Mouse (Mus musculus): ENCODE results near the gene Jag2.

Jag2 gene

GRCm38 (mm10) chr12:112905001-112905400, 24.6 kb downstream of the Jag2 start:
- in situ Hi-C loops (cut with MboI, MseI) = loop anchor here (25.0 kb wide), 1 partner anchor 793 kb away; the partner anchor contains the start of gene Aspg

DNA sequence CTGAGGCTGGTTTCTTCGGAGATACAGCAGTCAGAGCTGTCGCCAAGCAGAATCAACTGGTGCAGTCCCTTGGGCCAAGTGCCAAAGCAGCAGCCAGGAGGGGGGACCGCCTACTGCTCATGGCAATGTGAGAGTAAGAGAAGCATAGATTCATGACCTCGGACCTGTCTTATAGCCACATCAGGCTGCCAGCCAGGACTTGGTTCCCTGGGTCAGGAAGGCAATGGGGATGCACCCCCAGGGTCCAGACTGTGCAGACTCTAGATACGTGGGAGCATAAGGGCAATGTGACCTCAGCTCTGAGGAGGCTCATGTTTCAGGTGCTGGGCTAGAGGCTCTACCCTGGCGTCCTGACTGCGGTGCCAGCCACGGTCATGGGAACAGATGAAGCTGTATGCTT, 25.6 kb downstream of the Jag2 start:
- in situ Hi-C loops (cut with MboI, MseI) = loop anchor here (25.0 kb wide), 1 partner anchor 792 kb away; the partner anchor contains the start of gene Aspg

DNA sequence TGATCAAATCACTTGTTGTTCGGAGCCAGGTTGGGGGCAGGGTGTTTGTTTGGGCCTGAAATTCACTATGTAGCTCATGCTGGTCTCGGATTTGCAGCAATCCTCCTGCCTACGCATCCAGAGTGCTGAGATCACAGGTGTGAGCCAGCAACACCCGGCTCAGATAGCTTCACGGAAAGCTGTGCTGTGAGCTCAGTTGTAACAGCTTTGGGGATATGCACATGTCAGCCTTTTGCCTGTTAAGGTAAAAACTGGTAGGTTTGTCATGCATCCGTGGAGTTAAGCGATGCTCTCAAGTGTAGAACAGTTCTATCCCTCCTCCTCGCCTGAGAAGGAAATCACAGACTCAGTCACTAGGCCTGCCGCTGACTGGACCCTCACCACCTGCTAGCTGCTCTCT, 28.9 kb downstream of the Jag2 start:
- in situ Hi-C loops (cut with MboI, MseI) = loop anchor here (25.0 kb wide), 1 partner anchor 788 kb away; the partner anchor contains the start of gene Aspg

DNA sequence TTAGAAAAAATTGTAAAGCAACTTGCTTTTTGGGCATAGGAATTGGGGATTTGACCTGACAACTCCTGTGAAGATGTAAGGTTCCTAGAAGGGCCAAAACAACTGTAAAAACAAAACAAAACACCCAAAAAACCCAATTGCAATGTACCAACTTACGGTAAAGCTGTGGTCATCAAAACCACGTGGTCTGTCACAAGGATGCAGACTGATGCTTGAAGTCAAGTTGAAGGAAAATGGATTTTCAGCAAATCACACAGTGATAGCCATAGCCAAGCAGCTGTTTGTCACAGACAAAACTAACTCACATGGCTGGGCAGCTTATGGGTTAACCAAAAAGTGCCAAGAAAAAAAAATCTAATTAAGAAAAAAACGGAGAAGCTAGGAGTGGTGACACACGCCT, 30.6 kb downstream of the Jag2 start:
- in situ Hi-C loops (cut with MboI, MseI) = no loop called here

- in situ Hi-C loops (cut with MboI, MseI) = no loop called here
Observed at GRCm38 (mm10) chr12:112898351-112898750, 31.2 kb downstream of the Jag2 start.

- in situ Hi-C loops (cut with MboI, MseI) = no loop called here
Observed at GRCm38 (mm10) chr12:112897522-112898212, 31.9 kb downstream of the Jag2 start.

- in situ Hi-C loops (cut with MboI, MseI) = no loop called here
Observed at GRCm38 (mm10) chr12:112894969-112895368, 34.6 kb downstream of the Jag2 start.

DNA sequence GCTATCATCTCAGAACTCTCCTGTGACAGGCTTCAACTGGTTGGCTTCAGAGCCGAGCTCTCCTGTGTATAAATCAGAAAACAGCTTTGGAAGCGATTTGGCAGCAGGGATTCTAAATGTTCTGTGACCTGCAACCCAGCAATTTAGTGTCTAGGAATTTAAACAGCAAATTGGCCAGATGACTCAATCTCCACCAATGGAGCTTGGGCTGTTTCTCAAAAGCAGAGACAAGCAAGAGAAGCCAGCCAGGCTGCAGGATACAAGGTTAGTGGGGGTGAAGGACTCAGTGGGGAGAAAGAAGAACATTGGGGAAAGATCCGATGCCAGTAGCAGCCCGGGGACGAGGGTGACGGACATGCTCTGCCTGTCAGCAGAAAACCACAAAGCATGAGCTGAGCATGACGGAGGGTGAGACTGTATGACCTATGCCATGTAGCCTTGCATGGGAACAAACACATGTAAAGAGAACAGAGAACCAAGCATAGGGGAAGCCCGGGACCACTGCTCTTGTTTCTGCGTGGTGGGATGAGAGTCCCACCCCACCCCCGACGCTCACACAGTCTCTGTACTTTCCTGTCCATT, 35.2 kb downstream of the Jag2 start:
- in situ Hi-C loops (cut with MboI, MseI) = no loop called here

DNA sequence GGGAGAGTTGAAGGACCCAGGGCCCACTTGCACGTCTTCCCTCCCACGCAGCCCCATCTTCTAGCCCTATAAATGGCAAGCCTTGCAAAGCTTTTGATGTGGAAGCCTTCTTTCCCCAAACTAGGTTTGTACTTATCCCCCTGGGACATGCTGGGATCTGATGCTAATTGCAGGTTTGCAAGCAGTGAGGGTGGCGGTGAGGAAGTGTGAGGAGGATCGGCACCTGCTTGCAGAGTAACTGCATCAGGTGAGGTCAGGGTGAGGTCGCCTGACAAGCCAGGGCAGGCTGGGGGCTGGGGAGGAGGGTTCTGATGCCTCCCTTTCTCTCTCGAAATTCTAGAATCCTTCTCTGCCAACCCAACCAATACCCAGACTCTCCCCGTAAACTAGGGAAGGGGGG, 44.1 kb downstream of the Jag2 start:
- in situ Hi-C loops (cut with MboI, MseI) = no loop called here

DNA sequence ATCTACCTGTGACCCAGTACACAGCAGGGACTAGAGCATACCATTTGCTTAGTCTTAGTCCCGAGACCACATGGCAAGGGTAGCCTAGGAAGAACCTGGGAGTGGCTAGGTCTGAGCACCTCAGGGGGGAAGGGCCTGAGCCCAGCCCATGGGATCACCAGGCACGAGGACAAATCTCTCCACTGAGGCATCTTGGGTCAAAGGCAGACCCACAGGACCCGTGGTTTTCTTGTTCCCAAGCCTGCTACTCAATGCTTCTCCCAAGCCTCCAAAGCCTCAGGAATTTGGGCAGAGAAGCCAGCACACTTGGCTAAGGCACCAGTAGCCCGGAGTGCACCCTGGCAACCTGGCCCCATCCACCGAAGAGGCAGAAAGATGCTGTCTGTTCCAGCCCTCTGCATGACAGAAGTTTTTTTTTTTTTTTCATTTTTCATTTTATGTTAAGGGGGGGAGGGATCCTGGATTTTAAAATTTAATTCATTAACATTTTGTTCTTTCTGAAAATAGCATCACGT, 48.2 kb downstream of the Jag2 start:
- in situ Hi-C loops (cut with MboI, MseI) = no loop called here

- in situ Hi-C loops (cut with MboI, MseI) = no loop called here
Observed at GRCm38 (mm10) chr12:112880661-112881060, 48.9 kb downstream of the Jag2 start.

GRCm38 (mm10) chr12:112879731-112880130, 49.8 kb downstream of the Jag2 start:
- in situ Hi-C loops (cut with MboI, MseI) = no loop called here

DNA sequence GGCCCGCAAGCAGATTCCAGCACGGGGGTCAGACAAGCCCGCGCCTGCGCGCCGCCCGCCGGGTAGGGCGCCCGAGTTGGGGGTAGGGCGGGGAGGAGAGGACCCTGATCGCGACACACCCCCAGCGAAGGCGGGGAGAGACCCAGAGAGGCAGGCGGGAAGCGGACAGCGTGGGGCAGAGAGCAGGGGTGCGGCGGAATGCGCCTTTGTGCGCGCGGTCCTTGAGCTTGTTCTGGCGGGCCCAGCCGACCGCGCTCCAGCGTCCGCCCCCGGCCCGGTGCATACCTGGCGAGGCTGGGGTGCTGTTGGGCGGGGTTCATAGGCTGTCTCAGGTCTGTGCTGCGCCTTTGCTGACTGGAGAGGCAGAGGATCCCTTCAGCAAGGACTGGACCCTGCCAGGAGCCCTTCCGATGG, 52.0 kb downstream of the Jag2 start:
- in situ Hi-C loops (cut with MboI, MseI) = no loop called here

- in situ Hi-C loops (cut with MboI, MseI) = no loop called here
Observed at GRCm38 (mm10) chr12:112877073-112877576, 52.5 kb downstream of the Jag2 start.

- in situ Hi-C loops (cut with MboI, MseI) = no loop called here
Observed at GRCm38 (mm10) chr12:112876332-112877072, 53.1 kb downstream of the Jag2 start.

DNA sequence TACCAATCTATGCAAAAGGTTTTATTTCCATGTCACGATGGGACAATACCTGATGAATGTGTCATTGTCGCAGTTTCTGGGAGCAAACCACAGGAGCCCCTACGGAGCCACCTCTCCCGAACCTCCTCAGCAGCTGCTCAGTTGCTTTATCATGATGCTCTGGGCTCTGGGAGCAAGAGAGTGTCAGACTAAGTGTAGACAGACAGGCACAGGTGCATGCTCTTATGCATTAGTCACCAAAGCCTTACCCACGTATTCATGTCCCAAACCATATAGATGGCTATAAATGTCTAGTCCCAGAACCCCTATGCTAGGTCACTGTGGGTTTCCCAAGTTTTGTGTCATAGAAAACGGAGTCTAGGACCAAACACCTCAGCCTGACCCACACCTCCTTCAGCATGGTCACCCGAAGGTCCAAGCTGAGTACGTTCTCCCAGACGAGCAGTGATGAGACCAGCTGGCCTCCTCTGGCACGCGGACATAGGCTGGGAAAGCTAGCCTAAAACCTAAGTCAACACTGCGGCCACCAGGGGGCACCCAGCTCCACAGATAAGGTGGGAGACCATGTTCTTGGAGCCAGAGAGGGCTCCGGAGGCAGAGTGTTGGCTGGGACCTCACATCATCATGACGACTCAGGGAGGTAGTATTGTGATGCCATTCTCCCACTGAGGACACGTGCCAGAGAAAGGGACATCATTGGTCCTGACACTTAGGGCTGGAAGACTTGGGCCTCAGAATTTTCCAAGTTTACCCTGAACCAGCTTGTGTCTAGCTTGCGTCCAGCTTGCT, 54.2 kb downstream of the Jag2 start:
- in situ Hi-C loops (cut with MboI, MseI) = no loop called here

GRCm38 (mm10) chr12:112874199-112874598, 55.4 kb downstream of the Jag2 start:
- in situ Hi-C loops (cut with MboI, MseI) = loop anchor here (5.0 kb wide), 1 partner anchor 73 kb away; no protein-coding TSS in a partner anchor

DNA sequence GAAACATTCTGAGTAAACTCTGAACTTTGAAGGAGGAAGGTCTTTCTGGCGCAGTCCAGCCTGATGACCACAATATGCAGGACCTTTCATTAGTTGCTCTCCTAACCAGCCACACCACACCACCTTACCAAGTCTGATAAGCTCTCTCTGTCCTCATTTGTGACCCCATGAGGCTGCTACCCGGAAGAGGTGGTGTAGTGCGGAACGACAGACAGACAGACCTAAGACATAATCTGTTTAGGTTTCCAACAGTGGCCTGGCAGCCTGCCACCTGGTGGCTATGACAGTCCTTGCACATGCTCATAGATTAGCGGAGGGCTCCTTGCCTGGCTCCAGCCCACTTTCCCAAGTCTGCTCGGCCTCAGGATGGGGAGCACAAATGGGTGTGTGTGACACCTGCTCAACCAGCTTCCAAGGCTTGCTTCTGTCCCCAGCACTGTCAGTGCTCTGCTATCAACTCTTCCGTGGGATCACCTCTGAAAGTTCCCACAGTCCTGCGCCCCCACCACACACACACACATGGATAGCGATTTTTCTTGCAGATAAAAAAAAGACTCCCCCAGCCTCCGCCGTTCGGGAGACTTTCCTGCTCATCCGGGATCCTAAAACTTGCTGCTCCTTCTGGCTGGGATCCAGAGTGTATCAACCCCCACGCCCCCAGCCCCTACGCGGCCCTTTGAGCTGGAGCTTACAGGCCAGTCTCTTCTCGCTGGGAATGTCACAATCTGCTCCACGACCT, 56.0 kb downstream of the Jag2 start:
- in situ Hi-C loops (cut with MboI, MseI) = loop anchor here (5.0 kb wide), 1 partner anchor 74 kb away; no protein-coding TSS in a partner anchor

DNA sequence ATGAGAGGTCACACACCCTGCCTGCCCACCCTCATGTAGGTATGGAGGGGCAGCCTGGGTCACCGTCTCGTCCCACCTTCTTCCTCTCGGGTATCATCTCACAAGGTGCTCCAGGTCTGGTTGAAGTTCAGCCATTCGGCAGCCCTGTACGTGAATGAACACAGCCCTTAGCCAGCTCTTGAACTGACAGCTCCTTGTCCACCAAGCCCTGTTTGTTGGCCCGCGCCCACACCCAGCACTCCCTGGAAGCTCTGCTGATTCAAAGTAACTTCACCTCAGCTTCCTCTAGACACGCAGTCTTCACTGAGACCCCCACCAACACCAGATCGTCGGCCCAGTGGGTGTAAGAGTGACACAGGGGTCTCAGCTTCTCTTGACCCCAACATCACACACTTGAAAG, 56.6 kb downstream of the Jag2 start:
- in situ Hi-C loops (cut with MboI, MseI) = loop anchor here (5.0 kb wide), 1 partner anchor 74 kb away; no protein-coding TSS in a partner anchor

- in situ Hi-C loops (cut with MboI, MseI) = loop anchor here (5.0 kb wide), 1 partner anchor 76 kb away; no protein-coding TSS in a partner anchor
Observed at GRCm38 (mm10) chr12:112871272-112871671, 58.3 kb downstream of the Jag2 start.

All from T-helper 1 cell (primary cell).